In the genomic region with DNA sequence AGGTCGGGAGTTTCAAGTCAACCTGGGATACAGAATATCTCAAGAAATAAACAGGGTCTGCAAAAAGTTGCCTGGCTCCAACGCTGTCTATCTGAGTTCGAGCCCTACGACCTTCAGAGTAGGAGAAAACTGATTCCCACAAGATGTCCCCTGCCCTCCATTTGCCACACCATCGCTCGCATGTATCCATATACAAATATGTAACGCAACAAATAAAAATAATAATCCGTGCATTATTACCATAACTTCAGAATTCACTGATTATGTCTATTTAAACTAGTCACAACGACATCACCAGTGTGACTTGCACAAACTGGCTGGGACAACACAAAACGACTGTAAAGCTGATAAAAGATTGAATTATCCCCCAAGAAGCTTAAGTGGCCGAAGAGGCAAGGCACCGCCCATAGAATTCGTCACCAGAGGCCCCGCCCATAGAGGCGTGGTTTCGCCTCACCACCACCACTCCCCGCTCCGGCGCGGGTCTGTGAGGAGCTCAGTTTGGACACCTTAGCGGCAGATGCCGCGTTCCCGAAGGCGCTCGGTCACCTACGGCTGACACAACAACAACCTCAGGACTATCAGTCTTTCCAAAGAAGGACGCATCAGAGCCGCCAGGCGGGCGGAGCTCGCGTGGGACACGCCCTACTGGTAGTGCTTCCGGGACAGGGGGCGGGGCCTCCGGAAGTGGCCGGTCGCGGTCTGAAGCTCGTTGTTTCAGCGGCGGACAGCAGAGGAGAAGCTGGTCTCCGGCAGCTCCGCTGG, we compare ENCODE assay signal across 8 mouse cellular contexts. TPM values are rescaled to one million over a fixed set of nuclear protein-coding genes. Genes with fewer than 3 reads are reported as not detected.
DNase-seq lines count a peak whose midpoint lies in the region; ATAC-seq and TF ChIP-seq lines count a peak whose summit lies in the region.

Gene Ctr9 (plus strand): TSS at position 671 of the 765 bp plus-strand sequence.

- peak within 1 kb of the TSS; percentile 88 for H3K9ac ChIP-seq in ES-E14 (ENCODE audit: insufficient read depth, low read depth, low read length, poor library complexity, severe bottlenecking)
- peak within 1 kb of the TSS; percentile 74 for H3K9ac ChIP-seq in forebrain, embryonic 16.5 days (replicated peaks; ENCODE audit: low read depth, low read length)
- peak within 1 kb of the TSS; percentile 71 for H3K9ac ChIP-seq in lung, embryonic 14.5 days

- peak; percentile 84 for TF ChIP-seq POLR2A in olfactory bulb, adult 2 months (IDR thresholded peaks at IDR 0.05; ENCODE audit: insufficient read depth, low read depth, low read length)
- peak; percentile 76 for TF ChIP-seq POLR2A in thymus, adult 2 months (IDR thresholded peaks at IDR 0.05; ENCODE audit: control insufficient read depth, extremely low read depth, insufficient read depth, low read length, poor library complexity)

- in situ Hi-C loops in ES-E14 (cut with MboI; ENCODE audit: low sequenced_read_pairs in 2 of 2, unreplicated experiment in 2 of 2) = no loop called here

- intact Hi-C loops in heart, postnatal 36 days (cut with DNase I) = no loop called here

- 5% methylated on average over 45 of the region's 45 CpGs for WGBS in forebrain, embryonic 16.5 days
- WGBS in lung, embryonic 14.5 days = 5% methylated on average over 45 of the region's 45 CpGs
- WGBS in olfactory bulb, adult 2 months = 5% methylated on average over 45 of the region's 45 CpGs
- 8% methylated on average over 45 of the region's 45 CpGs for WGBS in thymus, adult 2 months

- DNase-seq in ES-E14 (ENCODE audit: low read depth, low spot score) = peak; percentile 80
- peak; percentile 93 for DNase-seq in cerebellum, adult 11-12 months
- peak; percentile 94 to 98 for DNase-seq in heart, postnatal 36 days
- peak; percentile 88 to 91 for DNase-seq in layer of hippocampus, adult 2 months (ENCODE audit: low spot score in 2 of 2)
- DNase-seq in lung, embryonic 14.5 days = peak; percentile 95
- peak; percentile 92 for DNase-seq in thymus, adult 2 months

- peak within 1 kb of the TSS; percentile 96 for H3K27ac ChIP-seq in ES-E14 (ENCODE audit: insufficient read depth, low read depth, low read length, poor library complexity, severe bottlenecking)
- H3K27ac ChIP-seq in forebrain, embryonic 16.5 days (ENCODE audit: low read length) = peak within 1 kb of the TSS; percentile 79
- peak within 1 kb of the TSS; percentile 97 for H3K27ac ChIP-seq in layer of hippocampus, adult 2 months
- H3K27ac ChIP-seq in lung, embryonic 14.5 days (ENCODE audit: low read depth) = peak within 1 kb of the TSS; percentile 90
- peak within 1 kb of the TSS; percentile 90 for H3K27ac ChIP-seq in olfactory bulb, adult 2 months (ENCODE audit: insufficient read depth, low read depth, low read length)
- peak within 1 kb of the TSS; percentile 33; the same call in 1 of the 2 replicates for H3K27ac ChIP-seq in thymus, adult 2 months (ENCODE audit: control insufficient read depth, insufficient read depth, low read length)

- peaks cover 4% of the 10 kb centered on the region; the same call in 1 of the 2 replicates for H3K36me3 ChIP-seq in ES-E14 (ENCODE audit: control insufficient read depth, insufficient read depth, low read length, poor library complexity, severe bottlenecking)
- peaks cover 5% of the 10 kb centered on the region; the same call in 1 of the 2 replicates for H3K36me3 ChIP-seq in forebrain, embryonic 16.5 days (ENCODE audit: control insufficient read depth, insufficient read depth)
- peaks cover 19% of the 10 kb centered on the region for H3K36me3 ChIP-seq in lung, embryonic 14.5 days (ENCODE audit: insufficient read depth)
- H3K36me3 ChIP-seq in thymus, adult 2 months (ENCODE audit: control insufficient read depth, insufficient read depth, low read length) = no peaks in the 10 kb centered on the region

- peak; percentile 31 for TF ChIP-seq CTCF in layer of hippocampus, adult 2 months (conservative IDR thresholded peaks at IDR 0.05)
- no peak for TF ChIP-seq CTCF in lung, embryonic 14.5 days (IDR thresholded peaks at IDR 0.05; ENCODE audit: low read depth)
- TF ChIP-seq CTCF in olfactory bulb, adult 2 months (IDR thresholded peaks at IDR 0.05; ENCODE audit: insufficient read depth, low read depth, low read length) = no peak
- TF ChIP-seq CTCF in thymus, adult 2 months (IDR thresholded peaks at IDR 0.05; ENCODE audit: borderline replicate concordance, control insufficient read depth, extremely low read depth, insufficient read depth, low read length, poor library complexity) = peak; percentile 57; the same call in 1 of the 2 replicates

- H3K27me3 ChIP-seq in forebrain, embryonic 16.5 days (replicated peaks; ENCODE audit: control insufficient read depth, insufficient read depth, low read length) = no peaks in the 10 kb centered on the region
- no peaks in the 10 kb centered on the region for H3K27me3 ChIP-seq in lung, embryonic 14.5 days (ENCODE audit: insufficient read depth, low read length)
- no peaks in the 10 kb centered on the region for H3K27me3 ChIP-seq in thymus, adult 2 months (ENCODE audit: control insufficient read depth, insufficient read depth, low read length)

- peaks cover 5% of the 10 kb centered on the region in 2 experiments; a peak in 2 of 4 replicates for H3K4me1 ChIP-seq in ES-E14 (ENCODE audit: control insufficient read depth in 2 of 2, insufficient read depth in 2 of 2, low read length in 2 of 2, poor library complexity in 1 of 2)
- H3K4me1 ChIP-seq in forebrain, embryonic 16.5 days (replicated peaks; ENCODE audit: control insufficient read depth, insufficient read depth, low read length) = peaks cover 19% of the 10 kb centered on the region
- H3K4me1 ChIP-seq in lung, embryonic 14.5 days (ENCODE audit: insufficient read depth) = peaks cover 11% of the 10 kb centered on the region; the same call in 1 of the 2 replicates
- peaks cover 7% of the 10 kb centered on the region for H3K4me1 ChIP-seq in olfactory bulb, adult 2 months (ENCODE audit: control insufficient read depth, insufficient read depth, low read length)
- peaks cover 4% of the 10 kb centered on the region for H3K4me1 ChIP-seq in thymus, adult 2 months (replicated peaks; ENCODE audit: control insufficient read depth, insufficient read depth, low read length)

- H3K4me2 ChIP-seq in forebrain, embryonic 16.5 days (ENCODE audit: low read length) = peak within 1 kb of the TSS; percentile 91
- H3K4me2 ChIP-seq in lung, embryonic 14.5 days = peak within 1 kb of the TSS; percentile 92

- H3K9me3 ChIP-seq in ES-E14 (ENCODE audit: control insufficient read depth, insufficient read depth, low read depth, low read length) = no peaks in the 10 kb centered on the region
- no peaks in the 10 kb centered on the region for H3K9me3 ChIP-seq in forebrain, embryonic 16.5 days (ENCODE audit: control insufficient read depth, low read length)
- H3K9me3 ChIP-seq in lung, embryonic 14.5 days (ENCODE audit: low read depth, low read length) = no peaks in the 10 kb centered on the region

- peak within 1 kb of the TSS; percentile 91 to 99 for H3K4me3 ChIP-seq in ES-E14 (ENCODE audit: insufficient read depth in 1 of 2, low read depth in 1 of 2, low read length in 2 of 2, poor library complexity in 1 of 2, severe bottlenecking in 1 of 2)
- peak within 1 kb of the TSS; percentile 57 for H3K4me3 ChIP-seq in forebrain, embryonic 16.5 days (replicated peaks; ENCODE audit: low read length)
- peak within 1 kb of the TSS; percentile 69 for H3K4me3 ChIP-seq in layer of hippocampus, adult 2 months
- H3K4me3 ChIP-seq in lung, embryonic 14.5 days (ENCODE audit: low read depth, low read length) = peak within 1 kb of the TSS; percentile 65
- peak within 1 kb of the TSS; percentile 68 for H3K4me3 ChIP-seq in olfactory bulb, adult 2 months (ENCODE audit: insufficient read depth, low read depth, low read length)
- H3K4me3 ChIP-seq in thymus, adult 2 months (ENCODE audit: control insufficient read depth, insufficient read depth, low read length) = peak within 1 kb of the TSS; percentile 93

- peak; percentile 97 for ATAC-seq in forebrain, embryonic 16.5 days
- ATAC-seq in lung, embryonic 14.5 days (ENCODE audit: insufficient read depth) = peak; percentile 96

TF ChIP-seq in ES-E14, 5 proteins besides CTCF, POLR2A, EP300 and RAD21:
- TF ChIP-seq ZNF384 (IDR thresholded peaks at IDR 0.05; ENCODE audit: low read depth, low read length) (no peak), ZC3H11A (IDR thresholded peaks at IDR 0.05; ENCODE audit: borderline replicate concordance, low read depth, low read length) (no peak), MAFK (IDR thresholded peaks at IDR 0.05; ENCODE audit: insufficient read depth, low read depth, low read length) (no peak), HCFC1 (IDR thresholded peaks at IDR 0.05; ENCODE audit: borderline replicate concordance, insufficient read depth, low read length) (no peak; the same call in 1 of the 2 replicates), CHD2 (IDR thresholded peaks at IDR 0.05; ENCODE audit: low read depth, low read length) (no peak)

RNA-seq across cellular contexts. Expression of gene Ctr9, which starts in this region (rescaled TPM):
- total RNA-seq in ES-E14 (2012; rRNA removed) = 54.9 and 71.9 TPM in 2 replicates
- 87.0 and 93.8 TPM in 2 replicates for polyA plus RNA-seq in forebrain, embryonic 16.5 days (2015; fragmentation: Nextera tagmentation; extraction: Ambion mirVana)
- total RNA-seq in heart, postnatal 36 days (2021) = 10 to 100 TPM; 17.1 to 18.9 TPM
- 10 to 100 TPM; 47.0 TPM for total RNA-seq in layer of hippocampus, adult 2 months (2021)
- 65.2 and 68.8 TPM in 2 replicates for polyA plus RNA-seq in lung, embryonic 14.5 days (2014; fragmentation: Nextera tagmentation; extraction: Ambion mirVana)
- not detected in 2 replicates for polyA plus RNA-seq in olfactory bulb, adult 2 months (2012; ENCODE audit: insufficient read depth, insufficient read length, low replicate concordance, missing spikeins)
- polyA plus RNA-seq in thymus, adult 2 months (2012; rRNA removed) = 16.2 and 16.7 TPM in 2 replicates

Comparison
In these comparisons a context has a peak if more than half of its experiments do, and no peak if none do; other contexts are left out.
1. Peak in every context shown above with its lines: DNase-seq, ATAC-seq, H3K4me3 ChIP-seq and H3K27ac ChIP-seq.
2. H3K27ac ChIP-seq: peak in every context shown above with its lines; median percentile 97 in layer of hippocampus, adult 2 months; 96 in ES-E14; 90 in lung, embryonic 14.5 days; 90 in olfactory bulb, adult 2 months; 79 in forebrain, embryonic 16.5 days; 33 in thymus, adult 2 months.
3. CTCF ChIP-seq: peak in layer of hippocampus, adult 2 months (single experiment) and thymus, adult 2 months (single experiment); none in lung, embryonic 14.5 days (single experiment) and olfactory bulb, adult 2 months (single experiment).